Mouse (Mus musculus) urinary bladder, postnatal 36 days (tissue): ENCODE data around the gene Nomo1.
A peak's percentile ranks its signal among the peaks of the same experiment; 100 is the strongest.

Source experiments
- DNase-seq, 2 experiments: peaks; one replicate each; pipeline ENCODE4 v3.0.0; 2022; ENCODE audit warnings: low spot score in 2 of 2, mixed read lengths in 1 of 2

Nomo1 gene

GRCm38 (mm10) chr7:46033109-46033869 is at the start of gene Nomo1:
Nomo1 (plus strand) TSS chr7:46033698.
- peak; percentile 96 to 98 for DNase-seq

DNA sequence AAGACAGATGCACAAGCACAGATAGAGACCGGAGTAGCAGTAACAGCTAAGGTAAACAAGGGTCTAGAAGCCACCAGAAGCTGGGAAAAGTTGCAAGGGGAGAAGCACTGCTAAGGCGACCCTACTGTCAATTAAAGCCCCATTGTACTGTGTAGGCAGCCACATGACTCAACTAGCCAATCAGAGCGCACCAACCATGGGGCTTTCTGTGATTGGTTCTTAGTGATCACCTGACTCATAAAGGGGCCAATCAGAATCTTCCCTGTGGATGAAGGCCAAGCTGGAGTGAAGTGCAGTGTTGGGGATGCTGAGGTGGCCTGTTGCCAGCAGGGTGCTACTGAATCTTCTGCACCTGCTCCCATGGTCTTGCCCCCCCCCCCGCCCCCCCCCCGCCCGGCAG is 46.6 kb upstream of the Nomo1 start:
- no peak for DNase-seq

DNA sequence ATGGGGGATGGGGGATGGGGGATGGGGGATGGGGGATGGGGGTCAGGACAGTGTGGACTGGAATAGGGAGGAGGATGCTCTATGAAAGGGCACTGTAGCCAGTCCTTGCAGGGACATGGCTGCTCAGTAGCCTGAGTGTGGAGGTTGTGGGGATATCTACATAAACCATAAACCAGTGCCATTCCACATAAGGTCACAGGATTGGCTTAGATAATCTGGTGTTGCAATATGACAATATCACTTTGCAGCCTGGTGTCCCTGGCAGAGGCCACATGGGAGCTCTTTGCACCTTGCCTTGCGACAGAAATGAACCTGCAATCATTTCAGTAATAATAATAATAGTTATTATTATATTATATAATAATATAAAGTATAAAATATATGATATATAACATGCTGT is 45.2 kb upstream of the Nomo1 start:
- no peak for DNase-seq

DNA sequence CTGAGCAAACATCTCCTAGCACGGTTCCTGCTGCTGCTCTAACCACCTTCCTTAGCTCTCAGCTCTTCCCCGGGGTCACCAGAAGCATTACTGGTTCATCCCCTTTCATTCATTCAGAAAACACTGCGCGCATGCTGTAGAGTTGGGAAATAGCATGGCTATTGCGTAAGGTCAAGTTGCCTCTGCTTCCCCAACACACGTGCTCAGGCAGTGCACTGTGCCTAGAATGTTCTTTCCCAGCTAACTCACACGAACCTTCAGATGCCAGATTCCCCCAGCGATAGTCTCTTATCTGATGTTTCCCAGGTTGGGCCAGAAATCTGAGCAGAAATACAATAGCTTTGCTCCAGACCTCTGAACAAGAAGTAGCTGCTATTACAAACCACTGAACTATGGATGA is 41.0 kb upstream of the Nomo1 start:
- no peak for DNase-seq

GRCm38 (mm10) chr7:46000577-46000976 is 32.9 kb upstream of the Nomo1 start:
- DNase-seq, result no peak

GRCm38 (mm10) chr7:46002748-46003147 is 30.8 kb upstream of the Nomo1 start:
- DNase-seq, result no peak

GRCm38 (mm10) chr7:46009578-46009977 is 23.9 kb upstream of the Nomo1 start:
- DNase-seq, result peak; percentile 49 to 57

DNA sequence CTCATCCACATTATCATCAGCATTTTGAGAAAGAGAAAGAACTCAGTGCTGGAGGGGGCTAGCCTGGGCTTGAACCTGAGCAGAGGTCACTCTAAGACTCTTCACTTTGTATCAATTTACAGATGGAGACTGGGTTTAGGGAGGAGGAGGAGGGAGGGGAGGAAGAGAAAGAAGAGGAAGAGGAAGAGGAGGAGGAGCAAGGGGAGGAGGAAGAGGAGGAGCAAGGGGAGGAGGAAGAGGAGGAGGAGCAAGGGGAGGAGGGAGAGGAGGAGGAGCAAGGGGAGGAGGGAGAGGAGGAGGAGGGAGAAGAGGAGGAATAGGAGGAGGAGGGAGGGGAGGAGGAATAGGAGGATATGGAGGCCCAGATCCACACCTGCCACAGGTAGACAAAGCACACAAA is 21.4 kb upstream of the Nomo1 start:
- DNase-seq, result no peak

- DNase-seq, result peak in 1 of 2 experiments; percentile 58
Observed at GRCm38 (mm10) chr7:46013266-46014010, 20.1 kb upstream of the Nomo1 start.

DNA sequence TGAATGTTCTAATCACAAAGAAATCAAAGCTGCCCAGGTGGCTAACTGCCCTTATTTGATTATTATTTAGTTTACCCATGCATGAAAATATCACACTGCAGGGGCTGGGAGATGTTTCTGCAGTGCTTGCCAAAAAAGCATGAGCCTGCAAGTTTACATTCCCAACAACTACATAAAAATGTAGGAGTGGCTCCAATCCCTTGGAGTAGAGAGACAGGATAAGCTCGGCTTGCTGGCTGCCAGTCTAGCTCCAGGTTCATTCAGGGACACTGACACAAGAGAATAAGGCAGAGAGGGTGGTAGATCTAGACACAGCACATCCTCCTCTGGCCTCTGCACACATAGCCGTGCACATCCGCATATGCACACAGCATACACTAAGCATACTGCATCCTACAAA is 13.9 kb upstream of the Nomo1 start:
- no peak for DNase-seq

GRCm38 (mm10) chr7:46021951-46022350 is 11.5 kb upstream of the Nomo1 start:
- no peak for DNase-seq

GRCm38 (mm10) chr7:46025436-46025835 is 8.1 kb upstream of the Nomo1 start:
- DNase-seq, result no peak

- no peak for DNase-seq
Observed at GRCm38 (mm10) chr7:46028681-46029080, 4.8 kb upstream of the Nomo1 start.

DNA sequence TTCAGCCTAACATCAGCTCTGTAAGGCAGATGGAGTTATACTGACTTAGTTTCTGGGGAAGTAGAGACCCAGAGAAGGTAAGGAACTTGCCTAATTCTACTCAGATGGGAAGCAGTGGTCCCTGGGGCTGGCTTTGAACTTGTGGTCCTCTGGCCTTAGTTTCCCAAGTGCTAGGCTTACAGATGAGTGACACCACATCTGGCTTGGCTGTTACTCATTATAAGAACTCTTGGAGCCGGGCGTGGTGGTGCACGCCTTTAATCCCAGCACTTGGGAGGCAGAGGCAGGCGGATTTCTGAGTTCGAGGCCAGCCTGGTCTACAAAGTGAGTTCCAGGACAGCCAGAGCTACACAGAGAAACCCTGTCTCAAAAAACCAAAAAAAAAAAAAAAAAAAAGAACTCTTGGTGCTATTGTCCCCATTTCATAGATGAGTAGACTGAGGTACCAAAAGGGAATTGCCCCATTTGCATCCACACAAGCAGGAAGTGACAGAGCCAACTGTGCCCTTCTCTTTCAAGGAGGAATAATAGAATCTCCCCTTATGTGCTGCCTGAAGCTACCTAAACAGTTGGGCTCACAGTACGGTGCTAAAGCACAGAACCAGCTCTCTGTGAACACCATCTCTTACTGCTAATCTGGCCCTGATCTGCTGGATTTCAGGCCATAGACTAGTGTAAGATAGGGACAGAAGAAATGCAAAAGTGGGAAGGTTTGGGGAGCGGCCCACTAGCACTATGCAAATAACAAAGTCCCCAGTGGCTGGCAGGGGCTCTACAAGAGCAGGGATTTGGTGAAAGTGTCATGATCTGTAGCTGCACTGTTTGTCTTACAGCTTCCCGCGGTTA is 4.0 kb upstream of the Nomo1 start:
- DNase-seq, result no peak

DNA sequence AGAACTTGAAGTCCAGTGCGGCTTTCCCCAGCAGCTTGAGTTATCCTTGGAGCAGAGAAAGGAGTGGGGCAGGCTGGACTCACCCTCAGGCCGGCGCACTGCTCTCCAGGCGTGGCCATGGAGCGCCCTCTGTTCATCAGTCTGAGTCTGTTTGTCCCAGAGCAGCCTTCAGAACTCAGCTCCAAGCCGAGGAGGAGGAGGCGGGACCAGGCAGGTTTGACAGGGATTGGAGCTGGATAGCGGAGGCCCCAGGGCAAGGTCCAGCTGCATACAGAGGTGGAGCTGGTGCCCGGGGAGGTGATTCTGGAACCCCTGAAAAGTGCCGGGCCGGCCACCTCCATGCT is 3.4 kb upstream of the Nomo1 start, which contains the start of gene Abcc6:
TSS of gene Abcc6 (minus strand) at position 158 of the 344 bp plus-strand sequence.
- peak in 1 of 2 experiments; percentile 10 for DNase-seq

DNA sequence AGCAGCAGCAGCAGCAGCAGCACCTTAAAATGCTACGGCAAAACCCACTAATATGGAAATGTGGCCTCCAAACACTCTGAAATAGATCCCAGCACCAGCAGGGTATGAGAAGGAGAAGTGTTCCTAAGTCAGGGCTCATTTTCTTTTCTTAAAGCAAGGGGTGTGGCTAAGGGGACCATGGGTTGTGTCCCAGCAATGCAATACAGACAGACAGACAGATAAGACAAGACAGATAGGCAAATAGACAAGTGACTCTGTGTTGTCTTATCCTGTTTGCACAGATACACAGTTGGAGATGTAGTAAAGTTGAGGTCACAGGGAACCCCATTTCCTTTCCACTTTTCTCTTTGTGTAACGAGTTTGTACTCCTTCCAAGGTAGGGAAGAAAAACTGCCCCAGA is 2.4 kb upstream of the Nomo1 start:
- no peak for DNase-seq

GRCm38 (mm10) chr7:46033870-46034337 is 406 bp downstream of the Nomo1 start:
- DNase-seq, result no peak

- DNase-seq, result no peak
Observed at GRCm38 (mm10) chr7:46034991-46035390, 1.5 kb downstream of the Nomo1 start.

GRCm38 (mm10) chr7:46035468-46035867 is 2.0 kb downstream of the Nomo1 start:
- DNase-seq, result no peak

GRCm38 (mm10) chr7:46037433-46037832 is 3.9 kb downstream of the Nomo1 start:
- no peak for DNase-seq

DNA sequence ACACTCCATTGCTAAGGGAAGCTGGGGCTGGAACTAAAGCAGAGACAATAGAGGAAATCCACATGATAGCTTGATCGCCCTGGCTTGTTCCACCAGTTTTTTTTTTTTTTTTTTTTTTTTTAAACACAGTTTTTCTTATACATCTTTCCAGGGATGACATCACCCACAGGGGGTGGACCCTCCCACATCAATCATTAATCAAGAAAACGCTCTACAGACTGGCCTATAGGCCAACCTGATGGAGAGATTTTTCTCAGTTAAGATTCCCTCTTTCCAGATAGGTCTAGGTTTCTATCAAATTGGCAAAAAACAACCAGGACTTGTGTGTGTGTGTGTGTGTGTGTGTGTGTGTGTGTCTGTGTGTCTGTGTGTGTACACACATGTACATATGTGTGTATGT is 6.4 kb downstream of the Nomo1 start:
- DNase-seq, result no peak

DNA sequence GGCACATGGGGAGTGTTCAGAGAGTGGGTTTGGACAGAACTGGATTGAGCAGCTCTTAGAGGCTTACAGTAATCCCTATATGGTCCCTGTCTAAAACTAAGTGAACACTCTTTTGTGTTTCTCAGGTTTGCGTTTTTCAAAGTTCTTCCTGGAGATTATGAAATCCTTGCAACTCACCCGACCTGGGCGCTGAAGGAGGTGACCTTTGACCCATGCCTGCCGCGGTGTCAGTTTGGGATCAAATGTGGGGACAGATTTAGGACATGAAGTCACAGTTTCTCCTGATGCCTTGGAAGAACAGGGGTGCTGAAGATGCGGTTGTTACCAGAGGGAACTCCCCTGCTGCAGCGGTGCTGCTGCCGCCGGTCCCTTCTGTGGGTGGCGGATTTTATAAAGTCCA is 10.6 kb downstream of the Nomo1 start:
- no peak for DNase-seq
